Mouse (Mus musculus): ENCODE results near the gene Dennd1c. TPM values are rescaled to one million over a fixed set of nuclear protein-coding genes. Genes with fewer than 3 reads are reported as not detected.
A peak's percentile ranks its signal among the peaks of the same experiment; 100 is the strongest.
"Not testable (repeated sequence)": the region's sequence is repeated elsewhere in the genome, so short reads cannot be mapped to it uniquely, and the experiment has no call there.

Dennd1c gene
- total RNA-seq, 2 experiments from 2014 or later: 1.4 to 1.6 TPM

GRCm38 (mm10) chr17:57060231-57060801 lies 18.0 kb downstream of the Dennd1c start:
- peak; percentile 92 to 96 for DNase-seq (ENCODE audit: extremely low spot score in 1 of 2, low spot score in 2 of 2)
- intact Hi-C loops (cut with DNase I): no loop called here

DNA sequence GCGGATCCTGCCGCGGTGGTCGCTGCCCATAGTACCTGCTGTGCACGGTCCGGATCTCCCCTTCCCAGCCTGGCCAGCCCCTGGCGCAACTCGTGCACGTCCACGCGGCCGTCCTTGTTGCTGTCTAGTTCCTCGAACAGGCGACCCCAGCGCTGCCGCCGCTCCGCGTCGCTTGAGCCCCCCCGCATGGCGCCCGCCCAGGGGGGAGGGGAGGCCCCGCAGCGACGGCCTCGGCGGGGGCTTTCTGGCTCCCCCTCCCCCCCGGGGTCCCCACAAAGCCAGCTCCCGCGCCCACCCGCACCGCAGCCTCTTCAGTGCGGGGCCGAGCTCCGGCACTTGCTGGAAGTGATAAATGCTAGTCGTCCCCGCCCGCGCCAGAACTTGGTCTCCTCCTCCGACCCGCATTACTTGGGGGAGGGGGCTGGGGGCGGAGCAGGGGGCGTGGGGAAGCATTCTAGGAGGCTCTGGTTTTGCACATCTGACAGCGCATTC lies 18.8 kb downstream of the Dennd1c start, which contains the start of gene Slc25a23:
Slc25a23 (minus strand) TSS at position 378 of the 492 bp plus-strand sequence.
- intact Hi-C loops (cut with DNase I): no loop called here
- DNase-seq (ENCODE audit: extremely low spot score in 1 of 2, low spot score in 2 of 2): peak; percentile 70 to 91

DNA sequence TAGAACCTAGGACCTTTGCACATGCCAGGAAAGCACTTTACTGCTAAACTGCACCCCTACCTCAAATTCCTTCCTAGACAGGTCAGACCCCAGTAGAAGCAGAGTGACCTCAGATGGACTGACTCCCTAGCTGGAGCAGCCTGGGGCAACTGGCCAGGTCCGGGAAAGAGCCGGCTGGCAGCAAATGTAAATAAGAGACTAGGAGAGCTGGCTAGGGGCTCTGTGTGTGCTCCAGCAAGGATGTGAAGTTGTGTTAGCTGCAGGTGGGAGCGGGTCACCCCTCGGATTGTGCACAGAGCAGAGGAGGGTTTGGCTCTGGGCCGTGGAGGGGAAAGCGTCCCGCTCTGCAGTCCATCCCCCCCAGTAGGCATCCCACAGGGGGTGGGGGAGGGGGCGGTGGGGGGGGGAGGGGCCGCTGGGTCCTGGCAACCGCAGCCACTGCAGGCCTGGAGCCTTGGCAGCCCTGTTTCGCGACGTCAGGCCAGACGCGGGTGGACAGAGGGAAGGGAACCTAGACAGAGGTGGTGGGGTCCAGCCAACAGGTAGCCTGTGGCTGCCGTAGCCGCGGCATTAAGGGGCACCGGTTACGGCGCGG lies 19.3 kb downstream of the Dennd1c start, which contains the start of gene Crb3:
Crb3 (plus strand) TSS at position 215 of the 595 bp plus-strand sequence.
- peak in 1 of 2 experiments; percentile 58 for DNase-seq (ENCODE audit: extremely low spot score in 1 of 2, low spot score in 2 of 2)
- intact Hi-C loops (cut with DNase I): no loop called here

DNA sequence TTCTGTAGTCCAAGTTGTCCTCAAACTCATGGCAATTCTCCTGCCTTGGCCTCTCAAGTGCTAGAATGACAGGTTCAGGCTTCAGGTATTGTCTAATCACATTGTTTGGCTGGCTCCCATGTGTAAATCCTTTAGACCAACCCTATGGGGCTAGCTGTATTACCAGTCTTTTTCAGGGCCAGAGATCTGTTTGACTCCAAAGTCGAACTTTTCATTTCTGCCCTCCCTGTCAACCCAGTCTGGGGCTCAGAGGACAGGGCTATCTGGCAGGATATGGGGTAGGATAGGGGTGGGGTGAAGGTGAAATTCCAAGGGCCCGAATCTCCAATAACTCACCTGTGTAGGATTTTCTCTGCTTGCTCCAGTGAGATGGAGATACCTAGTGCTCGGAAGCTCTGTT lies 22.1 kb downstream of the Dennd1c start:
- DNase-seq (ENCODE audit: extremely low spot score in 1 of 2, low spot score in 2 of 2): no peak
- intact Hi-C loops (cut with DNase I): no loop called here

GRCm38 (mm10) chr17:57051679-57052078 lies 26.6 kb downstream of the Dennd1c start:
- intact Hi-C loops (cut with DNase I): not testable (repeated sequence)

GRCm38 (mm10) chr17:57048816-57049215 lies 29.5 kb downstream of the Dennd1c start:
- intact Hi-C loops (cut with DNase I): no loop called here
- no peak for DNase-seq (ENCODE audit: extremely low spot score in 1 of 2, low spot score in 2 of 2)

More at GRCm38 (mm10) chr17:57051679-57052078, 26.6 kb downstream of the Dennd1c start:
- DNase-seq (ENCODE audit: extremely low spot score in 1 of 2, low spot score in 2 of 2): not testable (repeated sequence)

DNA sequence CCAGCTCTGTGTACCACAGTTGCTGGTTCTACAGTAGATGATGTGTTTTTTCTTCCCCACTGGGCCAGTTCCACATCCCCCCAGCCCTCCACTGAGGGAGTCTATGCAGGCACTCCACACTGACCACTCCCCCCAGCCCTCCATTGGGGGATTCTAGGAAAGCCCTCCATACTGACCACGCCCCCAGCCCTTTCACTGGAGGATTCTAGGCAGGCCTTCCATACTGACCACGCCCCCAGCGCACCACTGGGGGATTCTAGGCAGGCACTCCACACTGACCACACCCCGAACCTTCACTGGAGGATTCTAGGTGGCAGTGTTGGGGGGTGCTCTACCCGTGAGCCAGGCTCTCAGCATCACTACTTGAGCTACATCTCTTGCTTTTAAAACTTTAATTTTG lies 30.9 kb downstream of the Dennd1c start:
- DNase-seq (ENCODE audit: extremely low spot score in 1 of 2, low spot score in 2 of 2): peak in 1 of 2 experiments; percentile 74
- intact Hi-C loops (cut with DNase I): no loop called here

DNA sequence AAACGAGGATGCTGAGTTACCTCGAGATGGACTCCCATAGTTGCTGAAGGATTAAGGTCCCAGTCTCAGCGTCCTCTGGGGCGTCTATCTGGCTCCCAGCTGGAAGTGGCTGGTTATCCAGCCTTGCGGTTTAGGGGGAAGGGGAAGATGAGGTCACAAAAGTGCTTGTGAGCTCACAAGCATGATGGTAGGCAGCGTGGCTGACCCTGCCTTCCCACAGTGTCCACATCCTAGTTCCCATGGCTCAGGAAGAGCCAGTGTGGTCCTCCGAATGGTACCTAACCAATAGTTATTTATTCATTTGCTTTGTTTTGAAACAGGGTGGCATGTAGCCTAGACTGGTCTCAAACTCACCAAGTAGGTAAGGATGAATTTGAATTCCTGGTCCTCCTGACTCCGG lies 36.8 kb downstream of the Dennd1c start, which contains the start of gene Slc25a41:
Slc25a41 (minus strand) TSS at position 101 of the 400 bp plus-strand sequence.
- no peak for DNase-seq (ENCODE audit: extremely low spot score in 1 of 2, low spot score in 2 of 2)
- intact Hi-C loops (cut with DNase I): no loop called here

- intact Hi-C loops (cut with DNase I): no loop called here
- DNase-seq (ENCODE audit: extremely low spot score in 1 of 2, low spot score in 2 of 2): no peak
These were observed 39.3 kb downstream of the Dennd1c start for GRCm38 (mm10) chr17:57038978-57039377.

- DNase-seq (ENCODE audit: extremely low spot score in 1 of 2, low spot score in 2 of 2): no peak
- intact Hi-C loops (cut with DNase I): no loop called here
These were observed 45.5 kb downstream of the Dennd1c start for GRCm38 (mm10) chr17:57032854-57033253.

GRCm38 (mm10) chr17:57031661-57032420 lies 46.5 kb downstream of the Dennd1c start:
- intact Hi-C loops (cut with DNase I): no loop called here

DNA sequence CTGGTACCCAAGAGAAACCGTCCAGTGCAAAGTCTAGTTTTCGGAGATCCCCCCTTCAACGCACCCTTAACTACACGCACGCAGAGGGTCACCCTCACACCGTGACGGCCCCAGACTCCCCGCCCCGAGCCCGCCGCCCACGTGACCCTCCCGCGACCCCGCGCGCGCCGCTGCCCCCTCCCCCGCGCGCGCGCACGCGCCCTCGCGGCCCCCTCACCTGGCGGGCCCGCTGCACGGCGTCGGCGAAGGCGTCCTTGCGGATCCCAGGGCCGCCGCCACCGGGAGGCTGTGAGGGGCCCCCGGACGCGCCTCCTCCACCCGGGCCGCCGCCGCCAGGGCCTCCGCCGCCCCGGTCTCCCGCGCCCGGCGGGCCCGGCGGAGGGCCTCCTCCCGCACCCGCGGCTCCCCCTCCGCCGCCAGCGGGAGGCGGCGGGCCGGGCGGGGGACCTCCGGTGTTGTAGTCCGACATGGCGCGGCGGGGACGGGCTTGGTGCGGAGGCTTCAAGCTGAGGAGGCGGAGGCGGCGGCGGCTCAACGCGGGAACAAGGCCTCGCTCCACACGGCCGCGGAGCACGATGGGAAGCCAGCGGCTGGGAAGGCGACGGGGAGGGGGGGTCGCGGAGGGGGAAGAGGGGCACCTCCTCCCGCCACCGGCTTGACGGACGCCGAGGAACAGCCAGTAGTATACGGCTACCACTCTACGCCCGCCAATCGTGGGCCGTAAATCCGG lies 47.2 kb downstream of the Dennd1c start, which contains the start of gene Khsrp:
Khsrp (minus strand) TSS at position 592 of the 730 bp plus-strand sequence.
- intact Hi-C loops (cut with DNase I): no loop called here

More at GRCm38 (mm10) chr17:57031661-57032420, 46.5 kb downstream of the Dennd1c start:
- DNase-seq (ENCODE audit: extremely low spot score in 1 of 2, low spot score in 2 of 2): peak; percentile 100

GRCm38 (mm10) chr17:57029691-57030090 lies 48.6 kb downstream of the Dennd1c start:
- intact Hi-C loops (cut with DNase I): no loop called here
- peak in 1 of 2 experiments; percentile 24 for DNase-seq (ENCODE audit: extremely low spot score in 1 of 2, low spot score in 2 of 2)

More for the DNA sequence above, 47.2 kb downstream of the Dennd1c start, which contains the start of gene Khsrp:
- DNase-seq (ENCODE audit: extremely low spot score in 1 of 2, low spot score in 2 of 2): peak in 1 of 2 experiments; percentile 80

DNA sequence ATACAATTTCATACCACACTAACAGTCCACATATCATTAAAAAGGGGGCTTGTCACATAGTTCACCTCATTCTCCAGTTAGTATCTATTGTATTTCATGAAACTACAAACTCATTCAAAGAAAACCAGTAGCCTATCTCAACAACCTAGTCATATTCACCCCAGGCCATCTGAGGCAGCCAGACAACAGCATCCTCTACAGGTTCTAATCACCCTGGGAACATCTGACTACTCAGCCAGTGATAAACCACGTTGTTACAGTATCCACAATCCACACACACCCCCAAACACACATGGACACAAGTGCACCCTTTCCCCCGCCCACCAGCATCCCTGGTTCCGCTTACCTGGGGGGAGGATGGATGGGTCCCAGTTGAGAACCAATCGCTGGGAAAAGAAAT lies 50.8 kb downstream of the Dennd1c start:
- no peak for DNase-seq (ENCODE audit: extremely low spot score in 1 of 2, low spot score in 2 of 2)
- intact Hi-C loops (cut with DNase I): no loop called here

DNA sequence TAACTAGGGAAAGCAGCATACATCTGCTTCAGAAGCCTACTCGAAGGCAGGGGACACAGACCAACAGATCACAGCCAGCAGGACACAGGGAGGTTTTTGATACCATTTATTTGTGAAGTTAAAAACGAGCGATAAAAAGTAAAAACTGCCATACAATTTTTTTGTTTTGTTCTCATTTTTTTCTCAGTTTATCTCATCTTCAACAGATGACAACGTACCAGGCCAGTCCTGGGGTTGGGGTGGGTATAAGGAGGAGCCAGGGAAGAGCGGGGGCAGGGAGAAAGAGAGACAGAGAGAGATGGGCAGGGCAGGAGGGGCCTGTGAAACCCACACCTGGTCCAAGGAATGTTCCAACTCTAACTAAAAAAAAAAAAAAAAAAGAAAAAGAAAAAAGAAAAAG lies 57.4 kb downstream of the Dennd1c start:
- intact Hi-C loops (cut with DNase I): no loop called here
- DNase-seq (ENCODE audit: extremely low spot score in 1 of 2, low spot score in 2 of 2): no peak

GRCm38 (mm10) chr17:57019693-57020092 lies 58.6 kb downstream of the Dennd1c start:
- intact Hi-C loops (cut with DNase I): no loop called here
- no peak for DNase-seq (ENCODE audit: extremely low spot score in 1 of 2, low spot score in 2 of 2)
